Mouse (Mus musculus): ENCODE measurements at regions not wholly inside any gene's neighbourhood (a gene's known extent, or its start where the extent isn't known, plus 50 kb on each side); places are given as distances from the start of the nearest gene placed in this dataset.

- TF ChIP-seq CTCF (IDR thresholded peaks at IDR 0.05; ENCODE audit: low read depth, low read length), result no peak
- TF ChIP-seq POLR2A (IDR thresholded peaks at IDR 0.05; ENCODE audit: borderline replicate concordance, low read depth, low read length), result no peak
Observed at GRCm38 (mm10) chr14:67484533-67485448, 1475.8 kb upstream of the Gulo start.

Measured in bone marrow macrophage, adult 2 months (primary cell).